Mouse (Mus musculus) adrenal gland, adult 18-20 months (tissue): ENCODE data around the gene Nt5c1a. TPM values are rescaled to one million over a fixed set of nuclear protein-coding genes. Genes with fewer than 3 reads are reported as not detected.

Source experiments
- DNase-seq, 2 experiments: peaks; one replicate each; pipeline ENCODE4 v3.0.0; 2021 to 2022; ENCODE audit warnings: low spot score in 2 of 2
- total RNA-seq, 2 experiments: library from RNA; stranded (reverse); gene quantifications; 1 replicate in 1 of 2; 2 replicates in 1 of 2; pipeline ENCODE4 v1.2.3; 2021

Gene Nt5c1a
- total RNA-seq, 2 experiments from 2014 or later = 46.6 to 52.5 TPM

DNA sequence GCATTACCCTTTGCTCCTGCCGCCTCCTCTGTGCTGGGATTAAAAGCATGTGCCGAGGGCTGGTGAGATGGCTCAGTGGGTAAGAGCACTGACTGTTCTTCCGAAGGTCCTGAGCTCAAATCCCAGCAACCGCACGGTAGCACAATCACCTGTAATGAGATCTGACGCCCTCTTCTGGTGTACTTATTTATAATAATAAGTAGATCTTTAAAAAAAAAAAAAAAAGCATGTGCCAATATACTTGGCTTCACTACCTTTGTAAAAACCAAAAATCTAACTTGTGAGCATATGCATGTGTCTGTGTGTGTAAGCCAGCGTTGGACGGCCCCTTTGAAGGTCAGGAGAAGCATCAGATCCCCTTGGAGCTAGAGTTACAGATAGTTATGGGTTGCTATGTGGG is 9.7 kb downstream of the Nt5c1a start:
- no peak for DNase-seq

DNA sequence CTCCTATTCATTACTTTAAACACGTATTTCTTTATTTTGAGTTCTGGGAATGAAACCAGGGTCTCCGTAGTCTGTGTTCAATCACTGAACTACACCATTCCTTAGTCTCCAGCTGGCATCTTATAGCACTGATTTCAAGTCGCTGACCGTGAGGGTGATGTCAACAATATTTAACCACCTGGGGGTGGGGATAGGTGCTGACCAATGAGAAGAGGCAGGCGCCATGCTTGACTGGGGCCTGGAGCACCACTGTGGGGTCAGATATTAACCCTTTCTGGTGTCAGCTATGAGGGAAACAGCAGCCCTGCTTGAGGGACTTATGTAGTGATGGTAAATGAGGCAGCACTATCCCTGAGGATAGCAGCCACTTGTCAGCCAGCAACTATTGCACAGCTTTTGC is 10.1 kb downstream of the Nt5c1a start:
- DNase-seq = no peak

DNA sequence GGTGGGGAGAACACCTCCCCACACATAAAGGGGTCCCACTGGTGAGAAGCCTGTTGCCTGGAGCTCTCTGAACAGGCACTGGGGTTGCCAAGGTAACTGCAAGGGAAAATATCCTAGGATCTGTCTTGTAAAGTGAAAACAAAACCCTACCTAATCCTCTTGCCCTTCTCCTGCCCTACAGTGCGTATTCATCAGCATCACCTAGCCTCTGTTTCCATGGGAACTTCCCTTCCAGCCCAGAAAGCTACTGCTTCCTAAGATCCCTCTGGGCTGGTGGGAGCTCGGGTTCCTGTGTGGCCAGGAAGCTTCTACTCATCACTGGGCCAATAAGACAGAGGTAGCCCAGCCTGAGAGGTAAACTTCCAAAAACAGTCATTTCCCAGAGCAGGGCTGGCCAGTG is 11.0 kb downstream of the Nt5c1a start:
- no peak for DNase-seq

DNA sequence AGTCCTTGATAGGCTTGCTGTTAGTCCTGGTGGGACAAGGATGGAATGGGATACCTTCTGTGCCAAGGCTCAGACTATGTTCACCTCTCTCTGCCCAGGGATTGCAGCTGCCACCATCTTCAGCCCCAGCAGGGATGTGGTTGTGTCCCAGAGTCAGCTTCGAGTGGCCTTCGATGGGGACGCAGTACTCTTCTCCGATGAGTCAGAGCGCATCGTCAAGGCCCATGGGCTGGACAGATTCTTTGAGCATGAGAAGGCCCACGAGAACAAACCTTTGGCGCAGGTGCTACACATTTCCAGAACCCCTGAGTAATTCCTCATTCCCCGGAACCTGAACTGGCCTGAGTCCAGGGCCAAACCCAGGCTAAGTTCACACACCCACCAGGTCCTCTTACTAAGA is 12.7 kb downstream of the Nt5c1a start:
- DNase-seq = peak; percentile 44 to 54

DNA sequence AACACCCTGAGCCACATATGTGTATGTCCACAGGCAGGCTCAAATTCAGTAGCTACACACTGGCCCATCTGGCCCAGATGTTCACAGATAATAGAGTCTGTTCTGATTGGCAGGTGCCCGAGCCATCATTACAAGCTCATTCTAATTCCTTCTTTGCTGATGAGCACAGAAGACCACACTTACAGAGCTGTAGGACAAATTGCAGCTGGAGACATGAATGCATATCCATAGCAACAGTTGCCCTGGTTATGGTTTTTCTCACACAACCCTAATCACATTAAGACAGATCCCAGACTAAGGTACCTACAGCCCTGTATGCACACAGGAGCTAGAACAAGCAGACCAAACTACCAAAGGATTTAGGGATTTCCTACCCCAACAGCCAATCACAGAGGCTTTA is 14.1 kb downstream of the Nt5c1a start:
- no peak for DNase-seq

DNA sequence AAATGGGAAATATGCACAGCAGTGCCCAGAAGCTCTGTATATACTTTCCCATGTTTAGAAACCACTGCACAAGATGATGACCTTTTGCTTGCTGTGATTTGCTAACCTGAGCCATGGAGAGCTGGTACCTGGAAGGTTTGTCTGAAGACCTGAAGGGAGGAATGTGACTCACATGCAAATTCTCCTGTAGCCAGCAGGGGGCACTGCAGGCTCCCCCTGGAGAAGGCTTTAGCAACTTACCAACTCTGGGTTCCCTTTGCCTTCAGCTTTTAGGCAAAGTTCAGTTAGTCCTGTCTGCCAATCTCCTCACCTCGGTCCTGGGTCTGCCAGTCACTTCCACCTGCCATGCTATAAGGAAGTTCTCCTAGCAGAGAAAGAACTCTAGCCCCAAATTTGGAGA is 15.5 kb downstream of the Nt5c1a start:
- peak; percentile 43 to 48 for DNase-seq

DNA sequence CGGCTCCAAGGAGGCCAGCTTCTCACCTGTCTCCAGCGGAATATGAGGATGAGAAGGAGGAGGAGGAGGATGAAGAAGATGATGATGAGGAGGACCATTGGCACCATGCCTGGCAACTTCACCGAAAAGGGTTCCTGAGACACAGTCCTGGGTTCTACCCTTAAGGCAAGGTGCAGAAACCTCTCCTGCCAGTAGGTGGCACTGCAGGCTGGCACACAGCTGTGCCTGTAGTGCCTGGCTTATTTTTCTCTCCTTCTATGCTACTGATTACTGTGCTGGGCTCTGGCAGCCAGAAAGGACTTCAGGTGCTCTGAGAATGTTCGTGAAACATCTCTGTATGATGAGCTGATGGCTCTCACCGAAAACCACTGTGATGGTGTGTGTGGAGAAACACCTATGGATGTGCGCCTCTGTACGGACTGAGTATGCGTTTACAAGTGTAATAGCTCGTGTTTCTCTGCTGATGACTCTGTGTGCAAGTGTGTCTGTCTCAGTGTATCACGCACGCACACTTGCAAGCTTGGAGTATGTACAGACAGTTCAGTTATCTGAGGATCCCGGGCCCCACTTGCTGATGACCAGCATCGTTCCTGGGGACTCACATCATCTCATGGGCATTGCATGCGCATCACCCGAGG is 18.5 kb downstream of the Nt5c1a start:
- DNase-seq = peak; percentile 79 to 80

DNA sequence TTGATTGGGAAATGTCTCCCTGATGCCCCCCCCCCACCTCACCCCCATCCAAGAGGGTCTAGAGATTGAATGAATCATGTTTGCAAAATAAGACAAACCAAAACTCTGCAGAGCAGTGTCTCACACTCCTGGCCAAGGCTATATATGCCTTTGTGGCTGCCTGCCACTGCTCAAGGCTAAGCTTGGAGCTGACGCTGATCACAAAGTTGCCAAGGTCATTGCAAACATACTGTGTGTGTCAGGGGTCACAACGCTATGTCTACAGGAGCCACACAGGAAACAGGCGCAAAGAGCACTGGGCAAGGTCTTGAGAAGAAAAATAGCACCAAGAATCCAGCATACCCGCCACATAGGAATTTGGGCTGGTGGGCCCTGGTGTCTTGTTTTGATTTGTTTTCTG is 19.3 kb downstream of the Nt5c1a start:
- peak in 1 of 2 experiments; percentile 38 for DNase-seq

DNA sequence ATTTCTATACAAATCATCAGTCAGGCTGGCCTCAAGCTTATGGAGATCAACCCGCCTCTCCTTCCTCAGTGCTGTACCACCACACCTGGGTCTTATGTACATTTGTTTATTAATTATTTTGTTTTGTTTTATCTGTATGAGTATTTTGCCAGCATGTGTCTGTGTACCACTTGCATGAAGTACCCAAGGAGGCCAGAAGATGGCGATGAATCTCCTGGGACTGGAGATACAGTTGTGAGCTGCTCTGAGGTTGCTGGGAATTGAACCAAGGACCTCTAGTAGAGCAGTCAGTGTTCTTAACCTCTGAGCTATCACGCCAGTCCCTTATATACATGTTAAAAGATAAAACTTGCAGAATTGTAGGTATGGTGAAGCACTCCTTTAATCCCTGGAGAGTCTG is 22.0 kb downstream of the Nt5c1a start:
- DNase-seq = no peak

DNA sequence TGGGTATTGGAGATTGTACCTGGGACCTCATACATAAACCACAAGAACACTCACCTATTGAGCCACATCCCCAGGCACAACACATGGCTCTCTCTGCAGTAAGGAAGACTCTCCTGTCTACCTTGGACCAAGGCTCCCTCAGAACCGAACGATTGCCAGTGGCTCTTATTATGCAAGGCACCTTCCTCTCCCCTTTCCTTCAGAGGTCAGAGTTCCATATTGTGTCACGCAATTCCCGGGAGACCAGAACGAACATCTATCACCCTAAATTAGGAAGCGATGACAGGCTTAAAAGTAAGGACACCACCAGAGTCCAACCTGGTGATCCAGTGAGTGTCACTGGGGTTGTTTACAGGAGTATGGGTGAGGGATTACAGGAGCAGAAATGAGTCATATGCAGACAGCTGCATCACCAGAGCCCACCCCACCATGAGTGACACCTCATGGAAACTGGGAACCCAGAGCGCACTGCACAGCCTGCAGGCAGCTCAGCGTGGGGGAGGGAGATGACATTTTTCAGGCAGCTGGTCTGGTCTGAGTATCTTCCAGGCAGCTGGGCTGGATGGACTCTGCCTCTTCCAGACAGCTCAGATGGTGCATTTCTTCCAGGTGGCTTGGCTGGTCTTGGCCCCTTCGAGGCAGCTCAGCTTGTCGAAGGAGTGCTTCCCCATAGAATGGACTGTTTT is 24.6 kb downstream of the Nt5c1a start:
- DNase-seq = no peak

DNA sequence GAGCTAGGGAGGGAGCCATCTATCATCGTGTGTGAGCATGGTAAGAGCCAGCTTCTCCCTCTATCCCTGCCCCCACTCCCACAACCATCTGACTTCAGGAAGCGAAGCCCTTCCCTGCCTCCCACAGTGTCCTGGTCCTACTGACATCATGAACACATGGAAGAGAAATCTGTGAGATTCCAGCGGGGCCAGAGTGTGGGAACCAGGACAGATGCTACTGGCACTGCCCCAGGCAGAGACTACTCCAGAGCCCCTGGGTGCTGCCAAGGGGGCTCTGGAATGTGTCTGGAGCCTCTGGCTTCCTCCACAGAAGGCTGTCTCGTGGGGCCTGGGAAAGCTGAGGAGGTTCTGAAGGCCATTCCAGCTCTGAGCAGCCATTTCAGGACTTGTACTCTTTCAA is 26.4 kb downstream of the Nt5c1a start:
- DNase-seq = no peak

DNA sequence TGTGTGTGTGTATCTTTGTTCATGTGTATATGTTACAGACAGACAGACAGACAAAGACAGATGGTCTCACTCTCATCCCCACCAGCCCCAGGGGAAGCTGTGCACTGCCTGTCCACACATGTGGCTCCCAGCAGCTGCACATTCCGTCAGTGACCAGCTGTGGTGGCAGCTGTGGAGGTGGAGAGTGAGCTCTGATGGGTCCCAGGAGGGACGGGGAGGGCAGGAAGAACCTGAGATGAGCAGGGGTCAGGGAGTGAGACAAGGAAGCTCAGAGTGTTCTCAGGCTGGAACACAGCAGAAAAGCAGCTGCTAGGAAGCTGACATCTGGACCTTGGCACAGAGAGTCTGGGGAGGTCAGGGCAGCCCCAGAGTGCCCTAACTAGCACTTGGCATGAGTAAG is 27.0 kb downstream of the Nt5c1a start:
- no peak for DNase-seq

DNA sequence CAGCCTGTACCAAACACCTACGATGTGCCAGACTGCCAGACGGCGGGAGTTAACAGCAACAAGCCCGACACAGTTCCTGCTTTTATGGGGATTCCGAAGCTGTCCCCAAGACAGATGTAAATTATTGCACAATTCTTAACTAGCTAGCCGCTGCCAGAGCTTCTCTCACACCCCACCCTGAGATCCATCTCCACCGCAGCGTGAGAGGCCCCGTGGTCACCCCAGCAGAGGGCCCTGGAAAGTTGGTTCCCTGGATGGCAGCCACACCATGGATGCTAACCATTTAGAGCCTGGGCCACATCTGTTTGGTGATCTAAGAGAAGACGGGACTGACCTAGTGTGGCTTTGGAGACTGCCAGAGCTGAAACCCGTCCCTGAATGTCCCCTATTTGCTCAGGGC is 27.9 kb downstream of the Nt5c1a start:
- no peak for DNase-seq

DNA sequence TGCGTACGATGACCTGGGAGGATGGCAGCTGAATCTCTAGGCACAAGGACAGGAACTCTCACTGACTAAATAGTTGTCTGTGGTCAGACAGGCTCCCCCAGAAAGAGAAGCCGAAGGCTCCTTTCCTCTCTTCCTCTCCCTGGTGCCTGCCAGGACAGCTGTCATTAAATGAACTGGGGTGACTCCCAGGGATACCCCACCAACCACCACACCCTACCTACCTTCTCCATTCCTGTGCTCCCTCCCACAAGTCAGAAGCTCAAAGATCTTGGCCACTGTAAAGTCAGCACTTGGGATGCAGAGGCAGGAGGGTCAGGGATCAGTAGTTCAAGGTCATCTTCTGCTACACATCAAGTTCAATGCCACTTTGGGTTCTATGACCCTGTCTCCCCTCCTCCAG is 31.5 kb downstream of the Nt5c1a start:
- no peak for DNase-seq

DNA sequence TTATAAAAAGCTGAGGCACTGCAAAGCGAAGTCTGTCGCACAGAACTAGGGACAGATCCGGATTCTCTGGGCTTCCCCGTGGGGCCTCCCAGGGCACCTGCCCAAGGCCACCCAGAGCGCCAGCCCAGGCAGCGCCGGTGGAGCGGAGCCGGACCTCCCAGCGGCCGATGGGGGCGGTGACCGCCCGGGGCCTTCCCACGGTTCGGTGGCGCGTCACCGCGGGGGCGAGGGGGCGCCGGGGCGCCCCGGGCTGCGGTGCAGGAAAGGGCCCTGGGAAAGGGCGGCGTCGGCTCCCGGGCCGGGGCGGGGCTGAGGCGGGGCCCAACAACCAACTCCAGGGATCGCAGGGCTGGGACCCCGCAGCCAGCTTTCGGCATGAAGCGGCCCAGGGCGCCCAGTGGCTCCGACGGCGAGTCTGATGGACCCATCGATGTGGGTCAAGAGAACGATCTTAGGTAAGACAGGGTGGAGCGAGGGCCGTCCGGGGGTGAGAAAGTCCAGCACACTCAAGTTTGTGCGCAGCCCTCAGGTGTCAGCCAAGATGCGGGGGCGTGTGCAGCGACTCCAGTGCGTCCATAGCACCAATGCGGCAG is 32.3 kb downstream of the Nt5c1a start, which contains the start of gene Heyl:
Gene Heyl (plus strand): TSS at position 65 of the 593 bp plus-strand sequence.
- DNase-seq = peak; percentile 61 to 68

DNA sequence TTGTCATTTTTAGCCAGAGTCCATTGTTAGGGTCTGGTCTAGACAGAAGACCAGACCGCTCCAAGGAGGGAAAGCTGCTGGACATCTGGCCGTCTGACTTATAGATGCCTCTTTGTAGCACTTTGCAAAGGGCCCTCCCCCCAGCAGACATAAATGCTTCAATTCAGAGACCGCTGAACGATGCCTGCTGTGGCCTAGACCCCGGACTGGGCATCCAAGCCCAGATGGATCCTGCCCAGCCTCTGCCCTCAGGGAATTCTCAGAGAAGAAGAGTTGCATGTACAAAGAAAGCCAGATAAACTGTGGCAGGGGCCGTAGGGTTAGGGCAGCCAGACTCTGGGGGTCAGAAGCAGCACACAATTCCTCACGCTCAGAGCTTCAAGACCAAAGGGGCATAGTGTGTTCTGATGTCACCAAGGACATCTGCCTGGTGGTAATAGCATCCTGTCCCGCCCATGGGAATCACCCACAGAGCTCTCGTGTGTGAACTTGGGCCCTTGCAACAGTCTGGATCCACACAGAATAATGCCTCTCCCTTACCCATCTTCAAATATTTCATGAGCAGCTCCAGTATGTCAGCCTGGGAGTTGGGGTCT is 34.6 kb downstream of the Nt5c1a start:
- DNase-seq = no peak

DNA sequence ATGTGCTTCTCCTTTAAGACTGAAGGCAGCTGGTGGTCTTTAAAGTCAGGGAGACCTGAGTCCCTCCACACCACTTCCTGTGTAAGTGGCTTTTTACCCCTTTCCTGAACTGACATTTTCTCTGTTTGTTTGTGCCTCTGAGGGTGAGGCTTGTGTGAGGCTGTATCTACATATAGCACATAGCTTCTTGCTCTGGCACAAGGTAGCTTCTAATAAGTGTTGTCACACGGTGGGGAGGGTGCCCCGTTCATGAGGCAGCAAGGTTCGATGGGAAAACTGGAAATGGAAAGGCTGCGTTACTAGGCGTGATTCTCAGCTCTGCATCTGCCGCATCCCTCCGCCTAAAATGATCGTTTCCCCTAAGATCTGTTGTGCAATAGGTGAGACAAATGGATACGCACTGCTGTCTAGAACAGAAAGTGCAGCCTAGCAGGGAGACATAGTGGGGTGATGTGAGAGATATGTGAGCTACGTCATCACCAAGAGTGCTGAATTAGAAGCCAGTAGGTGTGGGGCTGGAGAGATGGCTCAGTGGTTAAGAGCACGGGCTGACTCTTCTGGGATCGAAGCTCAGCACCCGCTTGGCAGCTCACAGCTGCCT is 35.2 kb downstream of the Nt5c1a start:
- DNase-seq = no peak

DNA sequence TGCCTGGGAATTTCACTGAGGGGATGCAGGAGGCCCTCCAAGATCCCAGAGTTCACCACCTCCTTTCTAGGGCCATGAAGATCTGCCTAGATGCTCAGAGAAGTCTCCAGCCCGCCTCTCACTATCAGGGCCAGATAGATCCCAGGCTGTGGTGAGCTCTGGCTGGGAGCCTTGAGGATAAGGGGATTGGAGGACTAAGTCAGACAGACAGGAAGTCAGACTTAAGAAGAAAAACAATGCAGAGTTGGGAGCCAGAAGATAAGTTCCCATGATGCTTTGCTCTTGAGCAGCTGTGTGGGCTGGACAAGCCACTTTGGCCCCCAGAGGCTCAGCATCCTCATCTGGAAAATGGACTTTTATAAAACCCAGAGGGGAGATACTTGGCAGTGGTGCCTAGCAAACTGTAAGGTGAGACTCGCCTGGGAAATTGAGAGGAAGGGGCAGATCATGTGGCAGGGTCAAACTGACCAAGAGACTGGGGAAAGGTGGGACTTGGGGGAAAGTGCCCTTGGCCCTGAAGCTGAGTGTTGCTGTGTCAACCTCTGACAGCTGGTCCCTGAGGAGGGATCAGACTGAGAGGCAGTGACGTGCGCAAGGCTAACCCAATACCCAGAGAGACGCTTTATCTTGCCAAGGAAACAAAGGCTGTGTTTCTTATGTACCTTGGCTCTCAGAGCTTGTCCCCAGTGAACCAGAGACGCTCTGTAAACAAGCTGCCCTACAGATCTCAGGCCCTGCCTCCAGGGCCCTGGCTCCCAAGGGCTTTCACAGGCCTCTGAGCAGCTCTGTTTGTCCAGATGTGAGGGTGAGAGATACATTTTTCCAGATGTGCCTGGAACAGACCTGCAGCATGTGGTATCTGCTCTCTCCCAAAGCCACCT is 36.3 kb downstream of the Nt5c1a start:
- no peak for DNase-seq

DNA sequence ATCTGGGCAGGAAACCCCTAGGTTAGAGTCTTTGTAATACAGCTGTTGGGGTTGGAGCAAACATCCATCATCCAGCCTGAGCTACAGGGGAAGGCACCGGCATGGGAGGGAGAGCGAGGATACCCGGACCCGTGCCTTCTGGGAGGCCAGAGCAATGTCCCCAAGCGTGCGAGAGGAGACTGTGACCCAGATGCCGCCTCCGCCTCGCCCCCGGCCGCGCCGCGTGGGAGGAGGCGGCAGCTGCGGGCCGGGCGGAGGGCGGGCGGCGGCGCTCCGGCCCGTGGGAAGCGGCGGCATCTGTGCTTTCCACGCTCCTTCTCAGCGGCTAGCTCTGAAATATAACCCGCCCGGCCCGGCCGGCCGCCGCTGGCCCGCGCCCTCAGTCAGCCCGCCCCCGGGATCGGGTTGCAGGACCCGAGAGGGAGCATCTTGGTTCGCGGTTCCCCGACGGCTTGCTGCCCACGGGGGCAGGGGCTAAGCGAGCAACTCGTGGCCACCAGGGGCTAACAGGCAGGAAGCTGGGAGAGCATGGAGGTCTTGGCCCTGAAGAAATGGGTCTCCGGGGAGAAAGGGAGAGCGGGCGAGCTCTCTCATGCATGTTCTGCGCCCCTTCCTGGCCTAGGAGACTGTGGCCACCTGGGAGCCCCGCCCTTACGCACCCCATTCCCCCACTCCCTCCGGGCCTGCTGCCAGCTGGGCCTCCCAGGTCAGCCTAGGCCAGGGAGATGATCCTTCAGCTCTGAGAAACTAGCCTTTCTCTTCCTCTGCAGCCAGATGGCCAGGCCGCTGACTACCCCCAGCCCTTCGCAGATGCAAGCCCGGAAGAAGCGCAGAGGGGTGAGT is 38.3 kb downstream of the Nt5c1a start:
- peak in 1 of 2 experiments; percentile 46 for DNase-seq

DNA sequence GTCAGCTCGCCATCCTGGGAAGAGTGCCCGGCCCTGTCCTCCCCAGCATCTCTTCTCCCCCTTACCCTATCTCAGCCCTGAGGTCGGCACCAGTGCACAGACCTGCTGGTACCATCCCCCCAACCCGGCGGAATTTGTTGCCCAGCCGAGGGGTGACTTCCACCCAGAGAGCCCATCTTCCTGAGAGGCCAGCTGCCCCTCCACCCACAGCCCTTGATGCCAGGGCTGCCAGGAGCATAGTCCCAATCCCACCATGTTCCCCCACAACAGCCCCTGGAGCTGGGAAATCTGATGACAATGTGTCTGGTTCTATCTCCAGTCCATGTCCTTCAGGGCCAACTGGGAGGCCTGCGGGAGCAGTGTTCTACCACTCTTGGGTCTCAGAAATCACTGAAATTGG is 44.9 kb downstream of the Nt5c1a start:
- no peak for DNase-seq
